Mouse (Mus musculus): ENCODE results near the gene Elfn1.

Elfn1 gene

GRCm38 (mm10) chr5:139910755-139911300 lies 3.1 kb downstream of the Elfn1 start:
- no peak for DNase-seq (ENCODE audit: low spot score in 2 of 2)

GRCm38 (mm10) chr5:139911506-139911905 lies 3.8 kb downstream of the Elfn1 start:
- DNase-seq (ENCODE audit: low spot score in 2 of 2) = no peak

GRCm38 (mm10) chr5:139912121-139912771 lies 4.5 kb downstream of the Elfn1 start:
- DNase-seq (ENCODE audit: low spot score in 2 of 2) = no peak

GRCm38 (mm10) chr5:139921666-139922065 lies 13.9 kb downstream of the Elfn1 start:
- DNase-seq (ENCODE audit: low spot score in 2 of 2) = no peak

GRCm38 (mm10) chr5:139923867-139924266 lies 16.1 kb downstream of the Elfn1 start:
- no peak for DNase-seq (ENCODE audit: low spot score in 2 of 2)

- no peak for DNase-seq (ENCODE audit: low spot score in 2 of 2)
These were observed 22.4 kb downstream of the Elfn1 start for GRCm38 (mm10) chr5:139930102-139930501.

- DNase-seq (ENCODE audit: low spot score in 2 of 2) = no peak
These were observed 23.2 kb downstream of the Elfn1 start for GRCm38 (mm10) chr5:139930927-139931351.

GRCm38 (mm10) chr5:139931947-139932540 lies 24.3 kb downstream of the Elfn1 start:
- peak in 1 of 2 experiments; percentile 44 for DNase-seq (ENCODE audit: low spot score in 2 of 2)

- peak; percentile 47 to 69 for DNase-seq (ENCODE audit: low spot score in 2 of 2)
These were observed 25.0 kb downstream of the Elfn1 start for GRCm38 (mm10) chr5:139932595-139933271.

GRCm38 (mm10) chr5:139933476-139933875 lies 25.7 kb downstream of the Elfn1 start:
- peak in 1 of 2 experiments; percentile 44 for DNase-seq (ENCODE audit: low spot score in 2 of 2)

GRCm38 (mm10) chr5:139936431-139936830 lies 28.7 kb downstream of the Elfn1 start:
- DNase-seq (ENCODE audit: low spot score in 2 of 2) = no peak

- no peak for DNase-seq (ENCODE audit: low spot score in 2 of 2)
These were observed 37.0 kb downstream of the Elfn1 start for GRCm38 (mm10) chr5:139944697-139945096.

GRCm38 (mm10) chr5:139945715-139946364 lies 38.1 kb downstream of the Elfn1 start:
- DNase-seq (ENCODE audit: low spot score in 2 of 2) = no peak

- no peak for DNase-seq (ENCODE audit: low spot score in 2 of 2)
These were observed 39.7 kb downstream of the Elfn1 start for GRCm38 (mm10) chr5:139947446-139947845.

- DNase-seq (ENCODE audit: low spot score in 2 of 2) = no peak
These were observed 40.8 kb downstream of the Elfn1 start for GRCm38 (mm10) chr5:139948552-139948951.

GRCm38 (mm10) chr5:139949363-139949762 lies 41.6 kb downstream of the Elfn1 start:
- no peak for DNase-seq (ENCODE audit: low spot score in 2 of 2)

- no peak for DNase-seq (ENCODE audit: low spot score in 2 of 2)
These were observed 42.3 kb downstream of the Elfn1 start for GRCm38 (mm10) chr5:139949975-139950578.

- DNase-seq (ENCODE audit: low spot score in 2 of 2) = no peak
These were observed 49.1 kb downstream of the Elfn1 start for GRCm38 (mm10) chr5:139956859-139957258.

GRCm38 (mm10) chr5:139959741-139960140 lies 52.0 kb downstream of the Elfn1 start:
- no peak for DNase-seq (ENCODE audit: low spot score in 2 of 2)

- DNase-seq (ENCODE audit: low spot score in 2 of 2) = no peak
These were observed 56.6 kb downstream of the Elfn1 start for GRCm38 (mm10) chr5:139964391-139964790.

GRCm38 (mm10) chr5:139965596-139965995 lies 57.9 kb downstream of the Elfn1 start:
- DNase-seq (ENCODE audit: low spot score in 2 of 2) = no peak
